Mouse (Mus musculus): ENCODE data around the gene Chmp6. TPM values are rescaled to one million over a fixed set of nuclear protein-coding genes. Genes with fewer than 3 reads are reported as not detected.

Gene Chmp6
- total RNA-seq, 2 experiments from 2014 or later, result 22.7 to 25.2 TPM

GRCm38 (mm10) chr11:119947897-119948296 lies 34.7 kb downstream of the Chmp6 start:
- no peak for DNase-seq
- intact Hi-C loops (cut with DNase I; ENCODE audit: low total_unique reads), result no loop called here

GRCm38 (mm10) chr11:119948305-119948704 lies 35.1 kb downstream of the Chmp6 start:
- intact Hi-C loops (cut with DNase I; ENCODE audit: low total_unique reads), result no loop called here
- DNase-seq, result no peak

- DNase-seq, result no peak
- intact Hi-C loops (cut with DNase I; ENCODE audit: low total_unique reads), result no loop called here
Measured at GRCm38 (mm10) chr11:119948803-119949202, 35.6 kb downstream of the Chmp6 start.

- intact Hi-C loops (cut with DNase I; ENCODE audit: low total_unique reads), result no loop called here
- no peak for DNase-seq
Measured at GRCm38 (mm10) chr11:119950535-119950934, 37.3 kb downstream of the Chmp6 start.

GRCm38 (mm10) chr11:119951326-119951725 lies 38.1 kb downstream of the Chmp6 start:
- DNase-seq, result no peak
- intact Hi-C loops (cut with DNase I; ENCODE audit: low total_unique reads), result no loop called here

GRCm38 (mm10) chr11:119952429-119953224 lies 39.4 kb downstream of the Chmp6 start:
- DNase-seq, result peak; percentile 66
- intact Hi-C loops (cut with DNase I; ENCODE audit: low total_unique reads), result no loop called here

GRCm38 (mm10) chr11:119954233-119954632 lies 41.0 kb downstream of the Chmp6 start:
- DNase-seq, result no peak
- intact Hi-C loops (cut with DNase I; ENCODE audit: low total_unique reads), result no loop called here

- intact Hi-C loops (cut with DNase I; ENCODE audit: low total_unique reads), result no loop called here
- DNase-seq, result no peak
Measured at GRCm38 (mm10) chr11:119954749-119955337, 41.6 kb downstream of the Chmp6 start.

GRCm38 (mm10) chr11:119955432-119955831 lies 42.2 kb downstream of the Chmp6 start:
- DNase-seq, result no peak
- intact Hi-C loops (cut with DNase I; ENCODE audit: low total_unique reads), result no loop called here

- intact Hi-C loops (cut with DNase I; ENCODE audit: low total_unique reads), result no loop called here
- DNase-seq, result no peak
Measured at GRCm38 (mm10) chr11:119956590-119956989, 43.3 kb downstream of the Chmp6 start.

- DNase-seq, result no peak
- intact Hi-C loops (cut with DNase I; ENCODE audit: low total_unique reads), result no loop called here
Measured at GRCm38 (mm10) chr11:119958856-119959255, 45.6 kb downstream of the Chmp6 start.

GRCm38 (mm10) chr11:119959714-119960113 lies 46.5 kb downstream of the Chmp6 start:
- no peak for DNase-seq
- intact Hi-C loops (cut with DNase I; ENCODE audit: low total_unique reads), result no loop called here

- intact Hi-C loops (cut with DNase I; ENCODE audit: low total_unique reads), result no loop called here
- DNase-seq, result no peak
Measured at GRCm38 (mm10) chr11:119960671-119961070, 47.4 kb downstream of the Chmp6 start.

- no peak for DNase-seq
- intact Hi-C loops (cut with DNase I; ENCODE audit: low total_unique reads), result no loop called here
Measured at GRCm38 (mm10) chr11:119961511-119961910, 48.3 kb downstream of the Chmp6 start.

- intact Hi-C loops (cut with DNase I; ENCODE audit: low total_unique reads), result no loop called here
- no peak for DNase-seq
Measured at GRCm38 (mm10) chr11:119965053-119965452, 51.8 kb downstream of the Chmp6 start.

GRCm38 (mm10) chr11:119966294-119966693 lies 53.1 kb downstream of the Chmp6 start:
- intact Hi-C loops (cut with DNase I; ENCODE audit: low total_unique reads), result no loop called here
- no peak for DNase-seq

GRCm38 (mm10) chr11:119967401-119967800 lies 54.2 kb downstream of the Chmp6 start:
- DNase-seq, result no peak
- intact Hi-C loops (cut with DNase I; ENCODE audit: low total_unique reads), result no loop called here

- intact Hi-C loops (cut with DNase I; ENCODE audit: low total_unique reads), result no loop called here
Measured at GRCm38 (mm10) chr11:119967892-119968291, 54.7 kb downstream of the Chmp6 start.

More at GRCm38 (mm10) chr11:119967892-119968291, 54.7 kb downstream of the Chmp6 start:
- no peak for DNase-seq
